Mouse (Mus musculus): ENCODE measurements around the gene Ttc38. TPM values are rescaled to one million over a fixed set of nuclear protein-coding genes. Genes with fewer than 3 reads are reported as not detected.

The Ttc38 gene
- polyA plus RNA-seq, 1 experiment from 2014 or later: 10.7 TPM

- Histone ChIP-seq H3K4me3 (ENCODE audit: low read depth, low read length) (no peak overlapping the region), H3K4me2 (ENCODE audit: low read depth, low read length) (no peak overlapping the region), H3K27ac (ENCODE audit: low read length) (no peak overlapping the region), H3K9ac (ENCODE audit: low read depth, low read length) (no peak overlapping the region), H3K27me3 (ENCODE audit: control insufficient read depth, insufficient read depth, low read depth, low read length) (no peaks in the 10 kb centered on the region), H3K4me1 (ENCODE audit: control insufficient read depth, low read depth, low read length) (no peaks in the 10 kb centered on the region), H3K36me3 (ENCODE audit: control insufficient read depth, insufficient read depth) (peaks cover 19% of the 10 kb centered on the region), H3K9me3 (replicated peaks; ENCODE audit: control insufficient read depth, low read length) (no peaks in the 10 kb centered on the region)
- ATAC-seq (ENCODE audit: low read depth): no peak
- 76% methylated on average over 7 of the region's 7 CpGs for WGBS (ENCODE audit: insufficient replicate concordance)
Measured at GRCm38 (mm10) chr15:85893871-85894270, 61.8 kb downstream of the Ttc38 start.

- no peak for ATAC-seq (ENCODE audit: low read depth)
- 18% methylated on average over 8 of the region's 8 CpGs for WGBS (ENCODE audit: insufficient replicate concordance)
Measured at GRCm38 (mm10) chr15:85896284-85896683, 64.2 kb downstream of the Ttc38 start.

GRCm38 (mm10) chr15:85897113-85897512 is 65.0 kb downstream of the Ttc38 start:
- Histone ChIP-seq H3K9ac (ENCODE audit: low read depth, low read length) (no peak overlapping the region), H3K27me3 (ENCODE audit: control insufficient read depth, insufficient read depth, low read depth, low read length) (no peaks in the 10 kb centered on the region), H3K4me3 (ENCODE audit: low read depth, low read length) (no peak overlapping the region), H3K9me3 (replicated peaks; ENCODE audit: control insufficient read depth, low read length) (no peaks in the 10 kb centered on the region), H3K27ac (ENCODE audit: low read length) (no peak overlapping the region), H3K4me1 (ENCODE audit: control insufficient read depth, low read depth, low read length) (no peaks in the 10 kb centered on the region), H3K36me3 (ENCODE audit: control insufficient read depth, insufficient read depth) (peaks cover 16% of the 10 kb centered on the region), H3K4me2 (ENCODE audit: low read depth, low read length) (no peak overlapping the region)
- no peak for ATAC-seq (ENCODE audit: low read depth)
- WGBS (ENCODE audit: insufficient replicate concordance): 79% methylated on average over 10 of the region's 10 CpGs

More at GRCm38 (mm10) chr15:85896284-85896683, 64.2 kb downstream of the Ttc38 start:
- H3K4me3 ChIP-seq (ENCODE audit: low read depth, low read length): no peak overlapping the region
- H3K27ac ChIP-seq (ENCODE audit: low read length): no peak overlapping the region
- no peak overlapping the region for H3K9ac ChIP-seq (ENCODE audit: low read depth, low read length)
- H3K36me3 ChIP-seq (ENCODE audit: control insufficient read depth, insufficient read depth): peaks cover 19% of the 10 kb centered on the region
- H3K4me2 ChIP-seq (ENCODE audit: low read depth, low read length): no peak overlapping the region
- no peaks in the 10 kb centered on the region for H3K27me3 ChIP-seq (ENCODE audit: control insufficient read depth, insufficient read depth, low read depth, low read length)
- no peaks in the 10 kb centered on the region for H3K9me3 ChIP-seq (replicated peaks; ENCODE audit: control insufficient read depth, low read length)
- H3K4me1 ChIP-seq (ENCODE audit: control insufficient read depth, low read depth, low read length): no peaks in the 10 kb centered on the region

GRCm38 (mm10) chr15:85899396-85899795 is 67.3 kb downstream of the Ttc38 start:
- Histone ChIP-seq H3K9me3 (replicated peaks; ENCODE audit: control insufficient read depth, low read length) (no peaks in the 10 kb centered on the region), H3K27ac (ENCODE audit: low read length) (no peak overlapping the region), H3K27me3 (ENCODE audit: control insufficient read depth, insufficient read depth, low read depth, low read length) (no peaks in the 10 kb centered on the region), H3K9ac (ENCODE audit: low read depth, low read length) (no peak overlapping the region), H3K4me1 (ENCODE audit: control insufficient read depth, low read depth, low read length) (no peaks in the 10 kb centered on the region), H3K4me2 (ENCODE audit: low read depth, low read length) (no peak overlapping the region), H3K36me3 (ENCODE audit: control insufficient read depth, insufficient read depth) (peaks cover 5% of the 10 kb centered on the region), H3K4me3 (ENCODE audit: low read depth, low read length) (no peak overlapping the region)
- ATAC-seq (ENCODE audit: low read depth): no peak
- WGBS (ENCODE audit: insufficient replicate concordance): 66% methylated on average over 6 of the region's 6 CpGs

GRCm38 (mm10) chr15:85900318-85900717 is 68.2 kb downstream of the Ttc38 start:
- H3K27me3 ChIP-seq (ENCODE audit: control insufficient read depth, insufficient read depth, low read depth, low read length): no peaks in the 10 kb centered on the region
- H3K4me3 ChIP-seq (ENCODE audit: low read depth, low read length): no peak overlapping the region
- H3K27ac ChIP-seq (ENCODE audit: low read length): no peak overlapping the region
- 79% methylated on average over 8 of the region's 8 CpGs for WGBS (ENCODE audit: insufficient replicate concordance)
- H3K4me1 ChIP-seq (ENCODE audit: control insufficient read depth, low read depth, low read length): no peaks in the 10 kb centered on the region
- ATAC-seq (ENCODE audit: low read depth): no peak
- H3K4me2 ChIP-seq (ENCODE audit: low read depth, low read length): no peak overlapping the region
- no peaks in the 10 kb centered on the region for H3K9me3 ChIP-seq (replicated peaks; ENCODE audit: control insufficient read depth, low read length)
- peaks cover 5% of the 10 kb centered on the region for H3K36me3 ChIP-seq (ENCODE audit: control insufficient read depth, insufficient read depth)
- no peak overlapping the region for H3K9ac ChIP-seq (ENCODE audit: low read depth, low read length)

GRCm38 (mm10) chr15:85900801-85901200 is 68.7 kb downstream of the Ttc38 start:
- H3K4me2 ChIP-seq (ENCODE audit: low read depth, low read length): no peak overlapping the region
- no peaks in the 10 kb centered on the region for H3K9me3 ChIP-seq (replicated peaks; ENCODE audit: control insufficient read depth, low read length)
- no peak for ATAC-seq (ENCODE audit: low read depth)
- H3K27me3 ChIP-seq (ENCODE audit: control insufficient read depth, insufficient read depth, low read depth, low read length): no peaks in the 10 kb centered on the region
- no peak overlapping the region for H3K4me3 ChIP-seq (ENCODE audit: low read depth, low read length)
- H3K27ac ChIP-seq (ENCODE audit: low read length): no peak overlapping the region
- 67% methylated on average over 12 of the region's 12 CpGs for WGBS (ENCODE audit: insufficient replicate concordance)
- H3K36me3 ChIP-seq (ENCODE audit: control insufficient read depth, insufficient read depth): peaks cover 5% of the 10 kb centered on the region
- H3K9ac ChIP-seq (ENCODE audit: low read depth, low read length): no peak overlapping the region
- no peaks in the 10 kb centered on the region for H3K4me1 ChIP-seq (ENCODE audit: control insufficient read depth, low read depth, low read length)

GRCm38 (mm10) chr15:85902505-85902904 is 70.4 kb downstream of the Ttc38 start:
- no peak for ATAC-seq (ENCODE audit: low read depth)
- no peak overlapping the region for H3K4me3 ChIP-seq (ENCODE audit: low read depth, low read length)
- WGBS (ENCODE audit: insufficient replicate concordance): 50% methylated on average over 10 of the region's 10 CpGs
- H3K27me3 ChIP-seq (ENCODE audit: control insufficient read depth, insufficient read depth, low read depth, low read length): no peaks in the 10 kb centered on the region
- H3K4me1 ChIP-seq (ENCODE audit: control insufficient read depth, low read depth, low read length): no peaks in the 10 kb centered on the region
- no peak overlapping the region for H3K4me2 ChIP-seq (ENCODE audit: low read depth, low read length)
- H3K27ac ChIP-seq (ENCODE audit: low read length): no peak overlapping the region
- H3K9me3 ChIP-seq (replicated peaks; ENCODE audit: control insufficient read depth, low read length): no peaks in the 10 kb centered on the region
- H3K36me3 ChIP-seq (ENCODE audit: control insufficient read depth, insufficient read depth): no peaks in the 10 kb centered on the region; the same call in 1 of the 2 replicates
- no peak overlapping the region for H3K9ac ChIP-seq (ENCODE audit: low read depth, low read length)

GRCm38 (mm10) chr15:85903826-85904225 is 71.7 kb downstream of the Ttc38 start:
- WGBS (ENCODE audit: insufficient replicate concordance): 54% methylated on average over 8 of the region's 8 CpGs
- Histone ChIP-seq H3K27ac (ENCODE audit: low read length) (no peak overlapping the region), H3K9ac (ENCODE audit: low read depth, low read length) (no peak overlapping the region), H3K4me1 (ENCODE audit: control insufficient read depth, low read depth, low read length) (no peaks in the 10 kb centered on the region), H3K4me3 (ENCODE audit: low read depth, low read length) (no peak overlapping the region), H3K27me3 (ENCODE audit: control insufficient read depth, insufficient read depth, low read depth, low read length) (no peaks in the 10 kb centered on the region), H3K9me3 (replicated peaks; ENCODE audit: control insufficient read depth, low read length) (no peaks in the 10 kb centered on the region), H3K4me2 (ENCODE audit: low read depth, low read length) (no peak overlapping the region), H3K36me3 (ENCODE audit: control insufficient read depth, insufficient read depth) (no peaks in the 10 kb centered on the region)
- ATAC-seq (ENCODE audit: low read depth): no peak
